Mouse (Mus musculus) embryonic facial prominence, embryonic 11.5 days (tissue): Measurements from ENCODE around the gene Adi1. TPM values are rescaled to one million over a fixed set of nuclear protein-coding genes. Genes with fewer than 3 reads are reported as not detected.

Source experiments
- ATAC-seq: fragments of 200-750 bp; cut with Nextera tagmentation; replicated peaks from 2 replicates; pipeline ENCODE4 v1.8.0; 2017; ENCODE audit warnings: low read depth; ENCODE audit not compliant: insufficient number of reproducible peaks, low FRiP score, low TSS enrichment
- DNase-seq: peaks from one replicate; pipeline ENCODE4 v3.0.0-alpha.2; 2015; ENCODE audit warnings: low spot score
- H3K27ac ChIP-seq: fragments of 300-500 bp; sonication (generic); replicated peaks from 2 replicates; pipeline ENCODE4 v1.5.1; 2014; ENCODE audit warnings: mild to moderate bottlenecking, low read depth, low read length, control low read depth
- H3K27me3 ChIP-seq: fragments of 300-500 bp; sonication (generic); 2 replicates; pipeline ENCODE4 v1.6.1; 2014; ENCODE audit warnings: mild to moderate bottlenecking, low read length, moderate library complexity, mixed read lengths; ENCODE audit not compliant: control insufficient read depth, insufficient read depth
- H3K36me3 ChIP-seq: fragments of 300-500 bp; sonication (generic); replicated peaks from 2 replicates; pipeline ENCODE4 v1.6.1; 2014; ENCODE audit warnings: low read depth, mild to moderate bottlenecking, low read length, moderate library complexity, mixed read lengths; ENCODE audit not compliant: control insufficient read depth, insufficient read depth
- H3K4me1 ChIP-seq: fragments of 300-500 bp; sonication (generic); 2 replicates; pipeline ENCODE4 v1.6.1; 2014; ENCODE audit warnings: low read length, mixed read lengths; ENCODE audit not compliant: control insufficient read depth, insufficient read depth
- H3K4me2 ChIP-seq: fragments of 300-500 bp; sonication (generic); 2 replicates; pipeline ENCODE4 v1.6.1; 2014; ENCODE audit warnings: low read depth, mild to moderate bottlenecking, control low read depth, low read length, moderate library complexity
- H3K4me3 ChIP-seq: fragments of 300-500 bp; sonication (generic); 2 replicates; pipeline ENCODE4 v1.5.1; 2014; ENCODE audit warnings: low read depth, low read length, control low read depth
- H3K9ac ChIP-seq: fragments of 300-500 bp; sonication (generic); replicated peaks from 2 replicates; pipeline ENCODE4 v1.6.1; 2014; ENCODE audit warnings: mild to moderate bottlenecking, control low read depth, low read length
- H3K9me3 ChIP-seq: fragments of 300-500 bp; sonication (generic); replicated peaks from 2 replicates; pipeline ENCODE4 v1.6.1; 2016; ENCODE audit warnings: mild to moderate bottlenecking, low read length, inconsistent platforms, mixed read lengths; ENCODE audit not compliant: control insufficient read depth
- WGBS: fragments of 180-500 bp; shearing (Covaris S2); extraction: QIAGEN DNeasy Blood & Tissue Kit; methylation state at CpG from one replicate; pipeline ENCODE4 v1.1.7; 2014; 5-methylcytosine and 5-hydroxymethylcytosine counted together
- polyA plus RNA-seq: library from polyadenylated mRNA; unstranded; fragments of >200 nt; fragmentation: Nextera tagmentation; extraction: Ambion mirVana; gene quantifications from 2 replicates; pipeline ENCODE4 v1.2.1, GENCODE M21; 2014

Adi1 gene
- polyA plus RNA-seq, 1 experiment from 2014 or later: 71.9 TPM

DNA sequence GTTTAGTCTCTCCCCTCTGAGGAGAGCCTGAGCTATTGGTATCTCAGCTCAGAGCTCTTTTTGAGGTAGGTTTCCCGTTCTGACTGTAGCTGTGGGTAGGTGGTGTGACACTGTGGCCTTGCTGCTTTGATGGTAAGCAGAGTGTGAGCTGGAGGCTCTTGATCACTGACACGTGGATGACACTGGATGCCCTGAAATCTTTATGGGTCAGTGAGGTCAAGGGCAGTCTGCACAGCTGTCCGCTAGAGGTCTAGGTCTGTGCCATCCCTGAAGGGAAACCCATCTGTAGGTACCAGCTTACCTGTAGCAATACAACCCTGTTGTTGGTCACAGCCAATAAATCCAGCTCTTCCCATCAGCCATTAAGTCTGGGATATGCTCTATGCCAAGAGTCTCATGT, 10.7 kb downstream of the Adi1 start:
- no peak overlapping the region for H3K4me2 ChIP-seq
- no peaks in the 10 kb centered on the region for H3K4me1 ChIP-seq
- H3K9me3 ChIP-seq: no peaks in the 10 kb centered on the region
- H3K9ac ChIP-seq: no peak overlapping the region
- H3K27ac ChIP-seq: no peak overlapping the region
- H3K4me3 ChIP-seq: no peak overlapping the region
- ATAC-seq (no peak), DNase-seq (no peak)
- WGBS: 73% methylated on average over 3 of the region's 3 CpGs
- no peaks in the 10 kb centered on the region for H3K36me3 ChIP-seq
- no peaks in the 10 kb centered on the region for H3K27me3 ChIP-seq

DNA sequence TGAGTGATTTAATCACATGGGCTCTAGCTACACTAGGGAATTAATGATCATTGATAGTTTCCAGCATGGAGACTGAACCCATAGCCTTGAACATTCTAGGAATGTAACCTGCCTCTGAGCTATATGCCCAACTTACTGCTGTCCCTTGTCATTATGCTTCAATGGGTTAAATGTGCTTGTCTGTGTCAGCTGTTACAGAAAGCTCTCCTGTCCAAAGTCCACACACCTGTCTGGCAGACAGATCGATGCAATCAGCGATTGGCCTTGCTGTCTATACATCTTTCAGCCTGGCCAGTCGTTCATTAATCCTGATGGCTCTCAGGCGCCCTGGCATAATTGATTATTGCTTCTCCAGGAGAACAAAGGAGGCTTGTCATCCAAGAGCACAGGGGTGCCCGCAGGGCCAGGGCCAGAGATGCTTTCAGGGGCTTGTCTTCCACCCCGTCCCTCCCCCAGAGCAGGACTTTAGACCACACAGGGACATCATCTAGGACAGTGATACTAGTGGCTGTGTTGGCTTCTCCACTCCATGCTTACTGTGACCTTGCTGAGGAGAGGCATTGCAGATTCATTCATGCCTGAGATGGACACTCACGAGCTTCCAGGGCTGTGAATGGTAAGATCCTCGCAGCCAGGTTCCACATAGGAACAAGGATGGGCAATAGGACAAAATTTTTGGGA, 11.3 kb downstream of the Adi1 start:
- Histone ChIP-seq H3K9me3 (no peaks in the 10 kb centered on the region), H3K36me3 (no peaks in the 10 kb centered on the region), H3K27me3 (no peaks in the 10 kb centered on the region), H3K4me2 (no peak overlapping the region), H3K4me1 (no peaks in the 10 kb centered on the region), H3K4me3 (no peak overlapping the region), H3K27ac (no peak overlapping the region), H3K9ac (no peak overlapping the region)
- 56% methylated on average over 8 of the region's 8 CpGs for WGBS
- no peak for DNase-seq
- no peak for ATAC-seq

DNA sequence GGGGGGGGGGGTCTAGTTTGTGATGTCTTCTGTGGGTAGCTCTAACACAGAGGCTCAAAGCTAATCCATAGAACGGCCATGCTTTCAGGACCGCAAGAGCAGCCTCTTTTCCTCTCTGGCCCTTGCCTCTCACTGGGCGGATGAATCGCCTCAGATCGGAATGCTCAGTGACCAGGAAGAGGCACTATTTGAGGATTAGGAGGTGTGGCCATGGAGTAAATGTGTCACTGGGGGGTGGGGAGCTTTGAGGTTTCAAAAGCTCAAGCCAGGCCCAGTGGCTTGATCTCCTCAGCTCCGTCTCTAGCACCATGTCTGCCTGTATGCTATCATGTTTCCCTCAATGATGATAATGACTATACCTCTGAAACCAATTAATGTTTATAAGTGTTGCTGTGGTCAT, 14.0 kb downstream of the Adi1 start:
- Histone ChIP-seq H3K9ac (no peak overlapping the region), H3K27ac (no peak overlapping the region), H3K27me3 (no peaks in the 10 kb centered on the region), H3K4me3 (no peak overlapping the region), H3K9me3 (no peaks in the 10 kb centered on the region), H3K36me3 (no peaks in the 10 kb centered on the region), H3K4me2 (no peak overlapping the region), H3K4me1 (no peaks in the 10 kb centered on the region)
- ATAC-seq (no peak), DNase-seq (no peak)
- WGBS: 79% methylated on average over 6 of the region's 6 CpGs

DNA sequence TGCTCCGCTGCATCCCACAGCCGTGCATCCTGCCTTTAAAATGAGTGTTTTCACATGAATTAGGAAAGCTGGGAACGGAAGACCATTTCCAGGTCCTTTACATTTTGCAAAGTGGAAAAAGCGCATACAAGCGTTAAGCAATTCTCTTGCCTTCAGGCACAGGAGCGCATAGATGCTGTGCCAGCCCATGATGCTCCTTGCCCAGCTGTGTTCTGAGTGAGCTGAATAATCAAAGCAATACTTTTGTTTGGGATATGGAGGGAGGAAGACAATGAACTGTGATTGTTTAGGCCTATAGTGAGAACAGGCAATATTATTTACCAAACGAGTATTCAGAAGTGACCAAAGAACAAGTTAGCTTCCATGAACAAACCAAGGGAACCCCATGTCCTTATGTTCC, 15.7 kb downstream of the Adi1 start:
- Histone ChIP-seq H3K9me3 (no peaks in the 10 kb centered on the region), H3K4me2 (no peak overlapping the region), H3K27me3 (no peaks in the 10 kb centered on the region), H3K36me3 (no peaks in the 10 kb centered on the region), H3K9ac (no peak overlapping the region), H3K4me1 (no peaks in the 10 kb centered on the region), H3K4me3 (no peak overlapping the region), H3K27ac (no peak overlapping the region)
- 93% methylated on average over 7 of the region's 7 CpGs for WGBS
- DNase-seq (no peak), ATAC-seq (no peak)

DNA sequence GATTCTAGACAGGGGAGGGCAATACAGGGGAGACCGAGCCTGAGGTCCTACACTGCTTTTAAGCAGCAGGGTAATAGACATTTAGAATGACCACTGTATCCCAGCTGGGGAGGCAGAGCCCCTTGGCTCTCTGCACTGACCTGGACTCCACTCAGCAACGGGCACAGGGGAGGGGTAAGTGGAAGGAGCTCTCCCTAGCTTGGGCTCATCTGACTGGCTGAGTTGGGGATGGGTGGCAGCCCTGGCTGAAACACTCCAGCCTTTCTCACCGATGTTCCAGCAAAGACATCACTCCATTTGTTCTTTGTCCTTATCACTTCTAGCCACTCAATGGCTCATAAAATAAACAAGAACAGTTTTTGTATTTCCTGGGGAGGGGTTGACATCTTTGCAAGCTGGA, 18.7 kb downstream of the Adi1 start:
- Histone ChIP-seq H3K27me3 (no peaks in the 10 kb centered on the region), H3K27ac (no peak overlapping the region), H3K9me3 (no peaks in the 10 kb centered on the region), H3K9ac (no peak overlapping the region), H3K4me3 (no peak overlapping the region), H3K4me2 (no peak overlapping the region), H3K36me3 (no peaks in the 10 kb centered on the region), H3K4me1 (no peaks in the 10 kb centered on the region)
- no peak for ATAC-seq
- no peak for DNase-seq
- 90% methylated on average over 3 of the region's 3 CpGs for WGBS

DNA sequence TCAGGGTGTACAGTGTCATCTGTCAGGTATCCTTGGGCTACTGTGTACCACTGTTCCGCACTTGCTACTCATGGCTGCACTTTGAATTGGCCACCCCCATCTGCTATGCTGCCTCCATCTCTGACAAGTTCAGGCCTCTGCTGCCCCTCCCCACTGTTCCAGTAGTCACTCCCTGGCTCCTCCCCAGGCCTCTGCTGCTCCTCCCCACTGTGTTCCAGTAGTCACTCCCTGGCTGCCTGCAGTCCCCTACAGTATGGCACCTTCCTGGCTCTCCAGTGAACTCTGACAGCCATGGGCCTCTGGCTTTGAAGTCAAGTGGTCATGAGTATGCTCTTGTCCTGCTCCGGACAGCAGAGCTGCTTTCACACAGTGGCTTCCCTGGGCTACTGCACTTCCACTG, 19.2 kb downstream of the Adi1 start:
- no peak for DNase-seq
- 86% methylated on average over 2 of the region's 2 CpGs for WGBS
- H3K4me3 ChIP-seq: no peak overlapping the region
- 0 out of 2 replicates have a peak, but pooled peaks have one; percentile 17 for ATAC-seq
- H3K27ac ChIP-seq: no peak overlapping the region
- H3K9ac ChIP-seq: no peak overlapping the region
- no peaks in the 10 kb centered on the region for H3K4me1 ChIP-seq
- H3K27me3 ChIP-seq: no peaks in the 10 kb centered on the region
- no peak overlapping the region for H3K4me2 ChIP-seq
- H3K36me3 ChIP-seq: no peaks in the 10 kb centered on the region
- no peaks in the 10 kb centered on the region for H3K9me3 ChIP-seq

DNA sequence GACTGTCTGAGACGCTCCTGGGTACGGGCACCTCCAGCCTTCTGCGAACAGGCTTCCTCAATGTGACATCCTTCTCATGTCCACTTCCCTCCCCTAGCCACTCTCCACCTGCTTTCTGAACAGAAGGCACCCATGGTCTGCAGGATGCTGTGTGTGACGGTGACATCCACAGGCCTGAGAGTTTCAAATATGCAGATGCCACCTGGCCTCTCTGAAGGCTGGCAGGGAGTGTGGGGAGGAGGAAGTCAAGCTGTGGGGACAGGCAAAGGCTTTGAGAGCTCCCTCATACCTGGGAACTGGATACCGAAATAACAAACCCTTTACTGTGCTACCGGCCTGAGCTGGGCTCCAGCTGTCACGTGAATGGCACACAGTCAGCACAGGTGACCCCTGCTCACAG, 19.7 kb downstream of the Adi1 start:
- no peak overlapping the region for H3K9ac ChIP-seq
- no peak overlapping the region for H3K4me2 ChIP-seq
- H3K27ac ChIP-seq: no peak overlapping the region
- DNase-seq: no peak
- ATAC-seq: no peak
- no peak overlapping the region for H3K4me3 ChIP-seq
- H3K27me3 ChIP-seq: no peaks in the 10 kb centered on the region
- no peaks in the 10 kb centered on the region for H3K4me1 ChIP-seq
- WGBS: 88% methylated on average over 7 of the region's 7 CpGs
- no peaks in the 10 kb centered on the region for H3K36me3 ChIP-seq
- no peaks in the 10 kb centered on the region for H3K9me3 ChIP-seq

DNA sequence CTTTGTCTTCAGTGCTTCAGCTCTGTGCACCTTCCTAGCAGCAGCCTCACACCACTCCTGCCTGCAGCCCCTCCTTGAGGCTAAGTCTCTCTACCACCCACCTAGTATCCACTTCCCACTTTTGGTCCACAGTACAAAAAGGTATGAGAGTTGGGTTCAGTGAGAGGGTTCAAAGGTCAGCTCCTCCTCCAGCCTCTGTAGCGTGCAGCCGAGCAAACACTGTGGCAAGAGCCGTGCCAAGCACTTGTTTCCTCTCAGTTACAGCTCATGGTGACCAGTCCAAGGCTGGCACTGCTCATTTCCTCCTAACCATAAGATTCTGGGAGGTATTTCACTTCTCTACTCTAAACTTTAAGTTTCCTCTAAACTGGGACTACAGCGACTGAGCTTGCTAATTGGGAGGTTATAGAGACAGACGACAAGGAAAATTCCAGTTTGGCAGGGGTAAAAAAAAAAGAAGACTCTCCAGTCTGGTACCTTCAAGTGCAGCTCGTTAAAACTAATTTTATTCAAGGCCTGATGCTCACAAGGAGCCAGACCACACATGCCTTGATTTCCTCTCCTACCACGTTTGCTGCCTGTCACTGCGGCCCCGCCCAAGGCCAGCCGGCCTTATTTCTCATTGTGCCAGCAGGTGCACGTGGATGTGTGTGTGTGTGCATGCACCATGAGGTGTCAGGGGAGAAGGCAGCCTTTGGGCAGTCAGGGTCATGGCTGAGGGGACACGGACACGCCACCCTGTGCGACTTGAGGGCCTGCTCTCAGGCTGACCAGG, 23.0 kb downstream of the Adi1 start:
- Histone ChIP-seq H3K4me1 (no peaks in the 10 kb centered on the region; the same call in 1 of the 2 replicates), H3K9ac (no peak overlapping the region), H3K9me3 (no peaks in the 10 kb centered on the region), H3K27me3 (no peaks in the 10 kb centered on the region), H3K36me3 (no peaks in the 10 kb centered on the region), H3K27ac (no peak overlapping the region), H3K4me3 (no peak overlapping the region), H3K4me2 (no peak overlapping the region)
- 78% methylated on average over 14 of the region's 14 CpGs for WGBS
- ATAC-seq (no peak; the same call in 1 of the 2 replicates), DNase-seq (no peak)
